Mouse (Mus musculus) forebrain, embryonic 12.5 days (tissue): ENCODE data around the gene Ephb2. TPM values are rescaled to one million over a fixed set of nuclear protein-coding genes. Genes with fewer than 3 reads are reported as not detected.

Source experiments
- ATAC-seq: fragments of 200-750 bp; cut with Nextera tagmentation; 2 replicates; pipeline ENCODE4 v1.8.0; 2017; ENCODE audit warnings: moderate TSS enrichment; ENCODE audit not compliant: low FRiP score
- H3K27ac ChIP-seq: fragments of 300-500 bp; sonication (generic); 2 replicates; pipeline ENCODE4 v1.5.1; 2016; ENCODE audit warnings: mild to moderate bottlenecking
- H3K27me3 ChIP-seq: fragments of 300-500 bp; sonication (generic); 2 replicates; pipeline ENCODE4 v1.6.1; 2016; ENCODE audit warnings: mild to moderate bottlenecking
- H3K36me3 ChIP-seq: fragments of 300-500 bp; sonication (generic); replicated peaks from 2 replicates; pipeline ENCODE4 v1.6.1; 2016; ENCODE audit warnings: mild to moderate bottlenecking
- H3K4me1 ChIP-seq: fragments of 300-500 bp; sonication (generic); 2 replicates; pipeline ENCODE4 v1.6.1; 2016
- H3K4me2 ChIP-seq: fragments of 300-500 bp; sonication (generic); 2 replicates; pipeline ENCODE4 v1.6.1; 2016; ENCODE audit warnings: mild to moderate bottlenecking, moderate library complexity
- H3K4me3 ChIP-seq: fragments of 300-500 bp; sonication (generic); replicated peaks from 2 replicates; pipeline ENCODE4 v1.5.1; 2016; ENCODE audit warnings: mild to moderate bottlenecking
- H3K9ac ChIP-seq: fragments of 300-500 bp; sonication (generic); 2 replicates; pipeline ENCODE4 v1.6.1; 2016; ENCODE audit warnings: mild to moderate bottlenecking
- H3K9me3 ChIP-seq: fragments of 300-500 bp; sonication (generic); 2 replicates; pipeline ENCODE4 v1.6.1; 2016
- WGBS: fragments of 180-500 bp; shearing (Covaris S2); methylation state at CpG from one replicate; pipeline ENCODE4 v1.1.7; 2016; 5-methylcytosine and 5-hydroxymethylcytosine counted together
- polyA plus RNA-seq: library from polyadenylated mRNA; unstranded; fragments of >200 nt; fragmentation: Nextera tagmentation; extraction: Ambion mirVana; gene quantifications from 2 replicates; pipeline ENCODE4 v1.2.1, GENCODE M21; 2016

Gene Ephb2
- polyA plus RNA-seq, 1 experiment from 2014 or later = 30.2 TPM

DNA sequence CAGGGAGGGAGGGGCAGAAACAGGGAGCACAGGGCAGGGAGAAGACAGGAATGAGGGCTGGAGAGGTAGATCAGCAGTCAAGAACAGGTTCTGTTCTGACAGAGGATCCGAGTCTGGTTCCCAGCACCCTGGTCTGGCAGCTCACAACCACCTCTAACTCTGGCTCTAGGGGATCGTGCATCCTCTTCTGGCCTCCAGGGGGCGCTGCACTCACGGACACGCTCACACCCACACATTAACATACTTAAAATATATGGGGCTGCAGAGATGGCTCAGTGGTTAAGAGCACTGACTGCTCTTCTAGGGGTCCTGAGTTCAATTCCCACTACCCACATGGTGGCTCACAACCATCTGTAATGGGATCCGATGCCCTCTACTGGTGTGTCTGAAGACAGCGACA lies 24.2 kb upstream of the Ephb2 start:
- 87% methylated on average over 7 of the region's 7 CpGs for WGBS
- ATAC-seq = no peak
- H3K4me1 ChIP-seq = peaks cover 43% of the 10 kb centered on the region

DNA sequence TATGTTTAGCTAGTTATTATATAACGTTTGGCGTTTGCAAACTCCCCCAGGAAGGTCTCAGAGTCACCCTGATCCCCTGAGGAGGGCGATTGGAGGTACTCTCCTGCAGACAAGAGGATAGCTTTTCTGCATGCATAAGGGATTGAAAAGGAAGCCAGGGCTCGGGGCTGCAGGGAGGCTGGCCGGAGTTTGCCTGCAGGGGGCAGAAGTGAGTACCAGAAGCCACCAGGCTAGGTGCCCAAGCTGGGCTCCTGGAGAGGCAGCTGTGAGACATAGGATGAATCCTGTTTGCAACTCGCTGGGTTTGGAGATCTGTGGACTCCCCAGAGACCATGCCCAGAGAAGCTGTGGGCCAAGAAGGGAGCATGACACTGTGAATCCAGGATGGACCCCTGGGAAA lies 19.3 kb upstream of the Ephb2 start:
- Histone ChIP-seq H3K9me3 (no peaks in the 10 kb centered on the region), H3K4me1 (0 out of 2 replicates have a peak, but pooled peaks cover 3% of the 10 kb centered on the region), H3K9ac (no peak overlapping the region), H3K36me3 (no peaks in the 10 kb centered on the region), H3K4me2 (no peak overlapping the region), H3K27ac (no peak overlapping the region), H3K4me3 (no peak overlapping the region), H3K27me3 (peaks cover 2% of the 10 kb centered on the region; the same call in 1 of the 2 replicates)
- 29% methylated on average over 6 of the region's 6 CpGs for WGBS
- no peak for ATAC-seq

More for the DNA sequence above, 24.2 kb upstream of the Ephb2 start:
- Histone ChIP-seq H3K4me3 (no peak overlapping the region), H3K27me3 (peaks cover 2% of the 10 kb centered on the region), H3K27ac (no peak overlapping the region), H3K4me2 (no peak overlapping the region), H3K36me3 (no peaks in the 10 kb centered on the region), H3K9me3 (no peaks in the 10 kb centered on the region), H3K9ac (no peak overlapping the region)

DNA sequence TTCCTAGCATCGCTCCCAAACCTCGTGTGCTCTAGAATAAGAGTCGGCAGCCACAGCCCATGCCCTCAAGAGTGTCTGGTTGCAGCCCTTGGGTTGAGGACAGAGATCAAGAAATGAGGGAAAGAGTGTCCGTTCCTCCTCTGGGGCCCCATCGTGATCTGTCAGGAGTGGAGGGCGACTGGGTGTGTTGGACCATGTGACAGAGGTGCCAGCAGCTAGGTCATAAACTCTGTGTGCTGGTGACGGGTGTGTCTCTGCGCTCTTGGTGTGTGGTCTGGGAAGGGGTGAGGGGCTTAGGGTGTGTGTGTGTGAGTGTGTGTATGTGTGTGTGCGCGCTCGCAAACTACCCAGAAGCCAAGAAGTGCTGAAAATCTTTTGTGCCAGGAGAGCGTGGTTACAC lies 17.2 kb upstream of the Ephb2 start:
- no peaks in the 10 kb centered on the region; the same call in 1 of the 2 replicates for H3K27me3 ChIP-seq
- 88% methylated on average over 12 of the region's 12 CpGs for WGBS
- H3K4me1 ChIP-seq = peaks cover 3% of the 10 kb centered on the region; the same call in 1 of the 2 replicates
- no peak overlapping the region for H3K9ac ChIP-seq
- ATAC-seq = no peak
- no peak overlapping the region for H3K4me2 ChIP-seq
- H3K36me3 ChIP-seq = no peaks in the 10 kb centered on the region
- no peak overlapping the region for H3K4me3 ChIP-seq
- no peaks in the 10 kb centered on the region for H3K9me3 ChIP-seq
- no peak overlapping the region for H3K27ac ChIP-seq

DNA sequence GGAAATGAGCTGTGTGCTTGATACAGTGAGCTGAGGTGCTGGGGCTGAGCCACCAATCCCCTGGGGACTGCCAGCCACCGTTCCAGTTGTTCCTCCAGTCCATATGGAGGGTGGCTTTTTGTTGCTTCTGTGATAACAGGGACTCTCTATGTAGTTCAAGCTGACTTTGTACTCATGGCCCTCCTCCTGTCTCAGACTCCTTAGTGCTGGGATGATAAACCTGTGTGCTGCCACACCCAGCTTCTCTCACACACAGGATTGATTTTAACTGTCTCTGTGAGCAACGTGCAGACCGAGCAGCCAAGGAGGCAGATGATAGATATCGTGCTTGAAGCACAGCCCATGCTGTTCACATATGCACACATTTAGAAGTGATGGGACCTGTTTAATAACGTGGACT lies 16.3 kb upstream of the Ephb2 start:
- H3K27ac ChIP-seq = no peak overlapping the region
- ATAC-seq = no peak
- H3K36me3 ChIP-seq = no peaks in the 10 kb centered on the region
- H3K4me3 ChIP-seq = no peak overlapping the region
- H3K4me1 ChIP-seq = peaks cover 3% of the 10 kb centered on the region; the same call in 1 of the 2 replicates
- H3K27me3 ChIP-seq = no peaks in the 10 kb centered on the region; the same call in 1 of the 2 replicates
- H3K9ac ChIP-seq = no peak overlapping the region
- H3K9me3 ChIP-seq = no peaks in the 10 kb centered on the region
- WGBS = 82% methylated on average over 5 of the region's 5 CpGs
- no peak overlapping the region for H3K4me2 ChIP-seq

DNA sequence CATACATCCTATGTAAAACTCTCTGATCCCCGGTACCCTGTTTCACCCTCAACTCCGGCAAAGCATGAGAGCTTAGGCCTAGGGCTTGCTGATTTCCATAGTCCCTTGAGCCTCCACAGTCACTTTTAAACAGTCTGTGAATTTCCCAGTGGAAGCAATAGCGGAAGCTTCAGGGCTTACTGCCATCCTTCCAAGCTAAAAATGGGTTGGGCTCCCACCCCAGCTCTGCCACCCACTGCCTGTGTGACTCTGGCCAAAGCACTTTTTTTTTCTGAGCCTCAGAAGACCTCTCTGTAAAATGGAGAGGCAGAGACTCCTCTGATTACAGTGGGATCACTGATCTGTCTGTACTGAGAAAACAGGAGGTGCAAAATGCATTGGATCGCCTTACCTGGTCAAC lies 12.8 kb upstream of the Ephb2 start:
- Histone ChIP-seq H3K9me3 (no peaks in the 10 kb centered on the region), H3K9ac (no peak overlapping the region), H3K4me3 (no peak overlapping the region), H3K4me2 (no peak overlapping the region), H3K4me1 (peaks cover 13% of the 10 kb centered on the region), H3K27me3 (no peaks in the 10 kb centered on the region), H3K36me3 (no peaks in the 10 kb centered on the region), H3K27ac (no peak overlapping the region)
- no peak for ATAC-seq
- 74% methylated on average over 4 of the region's 4 CpGs for WGBS

DNA sequence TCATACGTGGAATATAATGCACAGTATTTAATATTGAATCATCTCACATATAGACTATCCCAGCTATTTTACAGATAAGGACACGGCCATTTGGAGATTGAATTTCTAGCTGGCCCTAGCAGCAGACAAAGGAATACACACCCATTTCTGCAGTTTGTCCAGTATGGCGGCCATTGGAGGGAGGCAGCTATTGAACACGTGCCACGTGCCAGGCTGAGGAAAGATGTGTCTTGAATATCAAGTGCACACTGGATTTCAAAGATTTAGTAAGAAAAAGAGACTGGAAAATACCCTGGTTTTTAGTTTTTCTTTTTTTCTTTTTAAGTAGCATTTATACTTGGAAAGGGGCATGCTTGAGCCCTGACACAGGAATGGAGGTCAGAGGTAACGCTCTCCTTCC lies 11.4 kb upstream of the Ephb2 start:
- Histone ChIP-seq H3K9ac (no peak overlapping the region), H3K9me3 (no peaks in the 10 kb centered on the region), H3K4me2 (no peak overlapping the region), H3K36me3 (no peaks in the 10 kb centered on the region), H3K4me3 (no peak overlapping the region), H3K27me3 (no peaks in the 10 kb centered on the region; the same call in 1 of the 2 replicates), H3K27ac (no peak overlapping the region), H3K4me1 (peaks cover 10% of the 10 kb centered on the region)
- 75% methylated on average over 6 of the region's 6 CpGs for WGBS
- ATAC-seq = no peak

DNA sequence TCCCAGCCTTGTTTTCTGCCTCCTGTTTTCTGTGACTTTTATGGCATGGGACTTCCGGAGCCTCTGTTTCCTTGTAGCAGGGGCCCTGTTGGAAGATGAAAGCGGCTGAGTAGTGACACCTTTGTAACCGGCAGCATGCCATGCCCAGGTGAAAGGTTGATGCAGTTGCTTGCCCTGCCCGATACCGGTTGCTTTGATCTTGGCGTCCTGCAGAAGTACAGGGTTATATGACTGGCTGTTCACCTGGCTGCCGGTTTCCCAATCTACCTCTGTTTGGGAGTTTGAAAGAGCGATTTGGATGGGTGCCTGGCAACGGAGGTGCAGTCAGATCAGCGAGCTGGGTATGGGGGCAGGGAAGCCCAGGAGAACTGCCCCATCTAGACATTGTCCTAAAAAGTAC lies 7.0 kb upstream of the Ephb2 start:
- H3K36me3 ChIP-seq = no peaks in the 10 kb centered on the region
- ATAC-seq = no peak
- H3K9ac ChIP-seq = no peak overlapping the region
- H3K4me2 ChIP-seq = no peak overlapping the region
- peaks cover 40% of the 10 kb centered on the region for H3K4me1 ChIP-seq
- H3K27ac ChIP-seq = no peak overlapping the region
- 90% methylated on average over 10 of the region's 10 CpGs for WGBS
- no peak overlapping the region for H3K4me3 ChIP-seq
- H3K9me3 ChIP-seq = no peaks in the 10 kb centered on the region
- H3K27me3 ChIP-seq = no peaks in the 10 kb centered on the region; the same call in 1 of the 2 replicates

DNA sequence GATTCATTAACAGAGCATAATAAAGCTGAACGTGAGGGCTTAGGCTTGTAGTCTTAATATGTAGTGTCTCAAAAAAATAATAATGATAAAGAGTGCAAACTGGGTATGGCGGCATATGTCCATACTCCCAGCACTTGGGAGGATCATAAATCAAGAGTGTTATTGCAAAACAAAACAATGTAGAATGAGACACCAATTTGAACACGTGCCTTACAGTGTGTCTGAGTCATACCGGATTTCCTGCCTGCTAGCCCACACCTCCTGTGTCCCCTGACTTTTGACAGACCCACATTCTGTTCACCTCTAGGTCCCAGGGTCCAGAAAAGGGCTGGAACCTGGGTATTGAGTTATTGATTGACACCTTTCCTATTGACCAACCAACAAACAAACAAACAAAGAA lies 6.2 kb upstream of the Ephb2 start:
- H3K9ac ChIP-seq = no peak overlapping the region
- no peak overlapping the region for H3K27ac ChIP-seq
- H3K4me1 ChIP-seq = peaks cover 47% of the 10 kb centered on the region
- no peak for ATAC-seq
- WGBS = 91% methylated on average over 4 of the region's 4 CpGs
- no peak overlapping the region for H3K4me3 ChIP-seq
- H3K9me3 ChIP-seq = no peaks in the 10 kb centered on the region
- no peaks in the 10 kb centered on the region for H3K36me3 ChIP-seq
- no peak overlapping the region for H3K4me2 ChIP-seq
- H3K27me3 ChIP-seq = no peaks in the 10 kb centered on the region; the same call in 1 of the 2 replicates

DNA sequence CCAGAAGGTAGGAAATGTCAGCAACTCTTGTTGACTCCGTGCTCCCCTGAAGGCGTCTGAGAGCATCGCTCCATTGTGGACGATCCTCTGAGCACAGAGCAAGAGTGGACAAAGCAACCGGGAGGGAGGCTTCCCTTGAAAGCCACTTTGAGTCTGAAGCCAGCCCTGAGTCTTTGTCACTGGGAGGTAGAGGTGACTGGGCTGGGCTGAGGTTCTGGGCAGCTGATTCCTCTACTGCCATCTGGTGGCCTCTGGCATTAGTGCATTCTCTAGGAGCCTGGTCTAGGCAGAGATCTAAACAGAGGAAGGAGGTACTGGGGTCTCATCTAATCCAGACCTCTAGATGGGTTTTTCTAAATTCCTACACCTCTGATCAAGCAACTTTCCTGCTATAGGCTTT lies 5.3 kb upstream of the Ephb2 start:
- WGBS = 2% methylated on average over 5 of the region's 5 CpGs
- H3K4me1 ChIP-seq = peaks cover 53% of the 10 kb centered on the region
- H3K9me3 ChIP-seq = no peaks in the 10 kb centered on the region
- peak; percentile 66 for ATAC-seq
- H3K4me3 ChIP-seq = no peak overlapping the region
- no peak overlapping the region for H3K4me2 ChIP-seq
- no peak overlapping the region for H3K27ac ChIP-seq
- H3K9ac ChIP-seq = no peak overlapping the region
- H3K36me3 ChIP-seq = no peaks in the 10 kb centered on the region
- H3K27me3 ChIP-seq = no peaks in the 10 kb centered on the region; the same call in 1 of the 2 replicates

DNA sequence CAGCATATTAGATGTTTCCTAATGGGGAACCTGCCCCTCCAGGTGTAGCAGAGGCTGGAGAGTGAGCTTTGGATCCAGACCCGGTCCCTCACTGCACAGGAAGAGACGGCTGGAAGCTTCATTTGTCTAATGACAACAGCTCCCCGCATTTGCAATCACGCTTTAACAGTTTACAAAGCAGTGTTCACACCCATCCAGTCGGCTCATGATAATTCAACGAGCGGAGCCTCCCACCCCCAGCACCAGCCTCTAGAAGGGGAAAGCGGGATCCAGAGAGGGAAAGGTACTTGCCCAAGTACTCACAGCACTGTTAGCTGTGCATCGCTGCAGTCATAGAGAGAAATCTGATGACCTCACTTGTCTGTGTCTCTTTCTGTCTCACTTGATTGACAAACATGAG lies 2.7 kb upstream of the Ephb2 start:
- Histone ChIP-seq H3K9me3 (no peaks in the 10 kb centered on the region), H3K4me3 (no peak overlapping the region), H3K36me3 (no peaks in the 10 kb centered on the region), H3K27ac (no peak overlapping the region), H3K9ac (0 out of 2 replicates have a peak overlapping the region, but pooled peaks have one; percentile 12), H3K4me1 (peaks cover 58% of the 10 kb centered on the region), H3K27me3 (no peaks in the 10 kb centered on the region; the same call in 1 of the 2 replicates), H3K4me2 (no peak overlapping the region)
- WGBS = 36% methylated on average over 9 of the region's 9 CpGs
- no peak for ATAC-seq

DNA sequence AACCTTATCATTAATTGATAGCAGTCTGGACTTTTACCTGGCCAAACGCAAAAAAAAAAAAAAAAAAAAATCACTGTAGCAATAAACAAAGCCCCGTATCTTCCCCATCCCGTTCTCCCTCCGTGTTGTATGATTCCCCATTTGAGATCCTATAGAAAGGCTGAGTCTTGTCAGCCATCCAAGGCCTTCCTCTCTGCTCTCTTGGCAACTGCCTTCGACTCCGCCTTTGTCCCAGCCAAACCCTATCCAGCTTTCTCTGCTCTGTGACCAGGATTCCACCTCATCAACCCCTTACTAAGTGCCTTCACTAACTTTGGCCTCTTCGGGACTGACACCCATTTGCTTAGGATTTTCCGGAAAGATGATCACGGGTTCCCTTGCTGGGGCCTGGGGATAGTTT lies 2.2 kb upstream of the Ephb2 start:
- Histone ChIP-seq H3K9me3 (no peaks in the 10 kb centered on the region), H3K4me1 (peaks cover 62% of the 10 kb centered on the region), H3K4me3 (no peak overlapping the region), H3K4me2 (no peak overlapping the region), H3K9ac (0 out of 2 replicates have a peak overlapping the region, but pooled peaks have one; percentile 12), H3K36me3 (no peaks in the 10 kb centered on the region), H3K27ac (no peak overlapping the region), H3K27me3 (no peaks in the 10 kb centered on the region; the same call in 1 of the 2 replicates)
- ATAC-seq = no peak
- WGBS = 76% methylated on average over 9 of the region's 9 CpGs

DNA sequence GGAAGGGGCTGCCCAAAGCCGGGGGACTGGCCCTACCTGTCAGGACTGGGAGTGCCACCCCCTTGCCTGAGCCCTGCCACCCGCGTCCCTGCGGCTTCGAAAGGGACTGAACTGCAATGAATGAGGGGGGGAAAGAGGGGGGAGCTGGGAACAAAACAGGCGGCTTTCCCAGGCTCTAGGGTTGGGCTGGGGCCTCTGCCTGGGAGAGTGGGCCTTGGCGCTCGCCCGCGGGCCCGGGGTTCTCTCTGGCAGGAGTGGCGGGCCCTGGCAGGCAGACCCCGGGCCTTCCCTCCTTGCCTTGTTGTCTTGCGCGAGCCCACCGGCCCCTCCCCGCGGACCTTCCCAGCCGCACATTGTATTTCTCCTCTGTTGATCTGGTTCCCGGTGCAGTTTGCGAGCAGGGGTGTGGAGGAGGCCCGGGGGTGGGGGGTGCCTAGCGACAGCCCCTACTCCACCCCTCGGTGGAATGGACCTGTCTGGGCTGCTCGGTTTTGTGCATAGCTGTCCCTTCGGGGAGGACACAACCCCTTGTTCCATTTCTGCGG lies 671 bp upstream of the Ephb2 start:
- WGBS = under 1% methylated on average over 23 of the region's 27 CpGs
- peak overlapping the region; percentile 96 for H3K4me2 ChIP-seq
- H3K9ac ChIP-seq = peak overlapping the region; percentile 100
- H3K36me3 ChIP-seq = no peaks in the 10 kb centered on the region
- peak overlapping the region; percentile 99 for H3K4me3 ChIP-seq
- H3K4me1 ChIP-seq = peaks cover 76% of the 10 kb centered on the region
- ATAC-seq = peak; percentile 76
- no peaks in the 10 kb centered on the region for H3K27me3 ChIP-seq
- peak overlapping the region; percentile 100 for H3K27ac ChIP-seq
- H3K9me3 ChIP-seq = no peaks in the 10 kb centered on the region
